Mouse (Mus musculus) intestine, embryonic 14.5 days (tissue): ENCODE measurements around the gene 9930104L06Rik. TPM values are rescaled to one million over a fixed set of nuclear protein-coding genes. Genes with fewer than 3 reads are reported as not detected.

ENCODE experiments used
- polyA plus RNA-seq: library from polyadenylated mRNA; unstranded; fragments of >200 nt; fragmentation: Nextera tagmentation; extraction: Ambion mirVana; gene quantifications from 2 replicates; pipeline ENCODE4 v1.2.1, GENCODE M21; 2014

Gene 9930104L06Rik
- polyA plus RNA-seq, 1 experiment from 2014 or later, result 4.8 TPM

Other genes starting within 250 kb of the 9930104L06Rik start
- 57.6 and 65.6 TPM in 2 replicates for gene Utp11, start 243.4 kb upstream of the 9930104L06Rik start, polyA plus RNA-seq
- gene Fhl3, start 236.3 kb upstream of the 9930104L06Rik start, polyA plus RNA-seq, result 12.9 and 13.6 TPM in 2 replicates
- gene Sf3a3, start 222.3 kb upstream of the 9930104L06Rik start, polyA plus RNA-seq, result 142 and 164 TPM in 2 replicates
- 29.4 and 31.2 TPM in 2 replicates for gene Inpp5b, start 195.2 kb upstream of the 9930104L06Rik start, polyA plus RNA-seq
- 11.9 and 13.2 TPM in 2 replicates for gene Mtf1, start 134.9 kb upstream of the 9930104L06Rik start, polyA plus RNA-seq
- gene Yrdc, start 86.4 kb upstream of the 9930104L06Rik start, polyA plus RNA-seq, result 41.6 and 41.7 TPM in 2 replicates
- gene 1110065P20Rik, start 85.9 kb upstream of the 9930104L06Rik start, polyA plus RNA-seq, result 46.0 and 54.4 TPM in 2 replicates
- gene Maneal, start 74.9 kb upstream of the 9930104L06Rik start, polyA plus RNA-seq, result 1.0 and 1.5 TPM in 2 replicates
- 0.19 and 0.20 TPM in 2 replicates for gene Epha10, start 56.1 kb upstream of the 9930104L06Rik start, polyA plus RNA-seq
- 138 TPM in 2 replicates for gene Cdca8, start 2.3 kb downstream of the 9930104L06Rik start, polyA plus RNA-seq
- 13.9 and 14.6 TPM in 2 replicates for gene Rspo1, start 49.4 kb downstream of the 9930104L06Rik start, polyA plus RNA-seq
- gene Gnl2, start 79.5 kb downstream of the 9930104L06Rik start, polyA plus RNA-seq, result 76.2 and 96.4 TPM in 2 replicates
- 0.14 TPM in 1 of 2 replicates, not detected in the other for gene Dnali1, start 128.7 kb downstream of the 9930104L06Rik start, polyA plus RNA-seq
- 28.8 and 30.4 TPM in 2 replicates for gene Snip1, start 129.6 kb downstream of the 9930104L06Rik start, polyA plus RNA-seq
- gene Meaf6, start 148.1 kb downstream of the 9930104L06Rik start, polyA plus RNA-seq, result 60.2 and 63.0 TPM in 2 replicates
- gene Zc3h12a, start 190.8 kb downstream of the 9930104L06Rik start, polyA plus RNA-seq, result 0.81 and 1.2 TPM in 2 replicates